Mouse (Mus musculus): ENCODE results near the gene Cwc27.

DNA sequence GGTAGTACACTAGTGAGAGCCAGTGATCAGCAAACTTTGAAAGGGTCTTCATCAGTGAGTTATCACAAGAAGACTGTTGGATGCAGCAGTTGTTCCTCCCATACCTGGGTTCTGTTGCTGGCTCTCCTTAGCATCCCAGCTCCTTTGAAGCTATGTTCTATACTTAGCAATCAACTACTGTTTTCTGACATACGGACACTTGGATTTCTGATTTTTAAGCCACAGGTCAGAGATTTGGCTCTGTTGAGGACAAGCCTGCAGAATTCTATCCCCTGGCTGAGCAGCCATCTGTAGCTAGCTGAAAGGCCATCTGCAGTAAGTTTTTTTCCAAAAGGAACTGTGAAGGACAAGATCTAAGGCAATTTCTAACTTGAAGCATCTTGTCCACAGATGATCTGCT lies 57.6 kb downstream of the Cwc27 start:
- TF ChIP-seq POLR2A (IDR thresholded peaks at IDR 0.05; ENCODE audit: control insufficient read depth, extremely low read depth, insufficient read depth, low read length, poor library complexity): no peak
- no peak for TF ChIP-seq CTCF (IDR thresholded peaks at IDR 0.05; ENCODE audit: borderline replicate concordance, control insufficient read depth, extremely low read depth, insufficient read depth, low read length, poor library complexity)
